Mouse (Mus musculus): ENCODE data around the gene Otulinl. TPM values are rescaled to one million over a fixed set of nuclear protein-coding genes. Genes with fewer than 3 reads are reported as not detected.

The Otulinl gene
- polyA plus RNA-seq, 1 experiment from 2014 or later, result 8.0 TPM

- no peak overlapping the region for H3K4me2 ChIP-seq (replicated peaks)
- H3K27me3 ChIP-seq, result peaks cover 30% of the 10 kb centered on the region
- peaks cover 14% of the 10 kb centered on the region for H3K4me1 ChIP-seq
- H3K36me3 ChIP-seq, result no peaks in the 10 kb centered on the region
- H3K9me3 ChIP-seq, result no peaks in the 10 kb centered on the region
- no peak overlapping the region for H3K9ac ChIP-seq (replicated peaks)
- no peak overlapping the region for H3K27ac ChIP-seq (replicated peaks)
- ATAC-seq (ENCODE audit: low FRiP score, low read depth), result no peak
- H3K4me3 ChIP-seq, result no peak overlapping the region
- WGBS, result 49% methylated on average over 9 of the region's 9 CpGs
These were observed 5.2 kb downstream of the Otulinl start for GRCm38 (mm10) chr15:27676211-27676610.

GRCm38 (mm10) chr15:27675122-27675521, 6.3 kb downstream of the Otulinl start:
- H3K27me3 ChIP-seq, result peaks cover 19% of the 10 kb centered on the region
- no peak overlapping the region for H3K4me3 ChIP-seq
- no peak overlapping the region for H3K27ac ChIP-seq (replicated peaks)
- H3K9me3 ChIP-seq, result no peaks in the 10 kb centered on the region
- no peak for ATAC-seq (ENCODE audit: low FRiP score, low read depth)
- H3K4me1 ChIP-seq, result peaks cover 14% of the 10 kb centered on the region
- H3K4me2 ChIP-seq (replicated peaks), result no peak overlapping the region
- H3K36me3 ChIP-seq, result no peaks in the 10 kb centered on the region
- 89% methylated on average over 7 of the region's 7 CpGs for WGBS
- no peak overlapping the region for H3K9ac ChIP-seq (replicated peaks)

- no peak for ATAC-seq (ENCODE audit: low FRiP score, low read depth)
- Histone ChIP-seq H3K4me3 (no peak overlapping the region), H3K27ac (replicated peaks) (no peak overlapping the region), H3K4me1 (peaks cover 14% of the 10 kb centered on the region), H3K27me3 (peaks cover 12% of the 10 kb centered on the region), H3K4me2 (replicated peaks) (no peak overlapping the region), H3K36me3 (no peaks in the 10 kb centered on the region), H3K9ac (replicated peaks) (no peak overlapping the region), H3K9me3 (no peaks in the 10 kb centered on the region)
- 87% methylated on average over 6 of the region's 6 CpGs for WGBS
These were observed 7.3 kb downstream of the Otulinl start for GRCm38 (mm10) chr15:27674041-27674440.

GRCm38 (mm10) chr15:27673151-27673550, 8.2 kb downstream of the Otulinl start:
- H3K27me3 ChIP-seq, result peaks cover 8% of the 10 kb centered on the region; the same call in 1 of the 2 replicates
- no peak overlapping the region for H3K9ac ChIP-seq (replicated peaks)
- ATAC-seq (ENCODE audit: low FRiP score, low read depth), result no peak
- H3K36me3 ChIP-seq, result no peaks in the 10 kb centered on the region
- WGBS, result 92% methylated on average over 6 of the region's 6 CpGs
- H3K4me1 ChIP-seq, result peaks cover 14% of the 10 kb centered on the region
- no peak overlapping the region for H3K4me2 ChIP-seq (replicated peaks)
- no peak overlapping the region for H3K27ac ChIP-seq (replicated peaks)
- no peaks in the 10 kb centered on the region for H3K9me3 ChIP-seq
- no peak overlapping the region for H3K4me3 ChIP-seq

- H3K4me2 ChIP-seq (replicated peaks), result no peak overlapping the region
- H3K4me3 ChIP-seq, result no peak overlapping the region
- no peak overlapping the region for H3K9ac ChIP-seq (replicated peaks)
- WGBS, result 44% methylated on average over 8 of the region's 8 CpGs
- peaks cover 14% of the 10 kb centered on the region for H3K4me1 ChIP-seq
- no peaks in the 10 kb centered on the region for H3K36me3 ChIP-seq
- H3K27ac ChIP-seq (replicated peaks), result no peak overlapping the region
- no peaks in the 10 kb centered on the region for H3K9me3 ChIP-seq
- no peak for ATAC-seq (ENCODE audit: low FRiP score, low read depth)
- H3K27me3 ChIP-seq, result peaks cover 4% of the 10 kb centered on the region; the same call in 1 of the 2 replicates
These were observed 9.1 kb downstream of the Otulinl start for GRCm38 (mm10) chr15:27672259-27672658.

GRCm38 (mm10) chr15:27671612-27672245, 9.7 kb downstream of the Otulinl start:
- Histone ChIP-seq H3K27me3 (peaks cover 3% of the 10 kb centered on the region; the same call in 1 of the 2 replicates), H3K9me3 (no peaks in the 10 kb centered on the region), H3K4me2 (replicated peaks) (no peak overlapping the region), H3K4me1 (peaks cover 12% of the 10 kb centered on the region), H3K27ac (replicated peaks) (no peak overlapping the region), H3K4me3 (no peak overlapping the region), H3K36me3 (no peaks in the 10 kb centered on the region), H3K9ac (replicated peaks) (no peak overlapping the region)
- ATAC-seq (ENCODE audit: low FRiP score, low read depth), result no peak
- WGBS, result 88% methylated on average over 10 of the region's 10 CpGs

GRCm38 (mm10) chr15:27670708-27671107, 10.7 kb downstream of the Otulinl start:
- WGBS, result 91% methylated on average over 8 of the region's 8 CpGs
- Histone ChIP-seq H3K36me3 (no peaks in the 10 kb centered on the region), H3K4me3 (no peak overlapping the region), H3K9ac (replicated peaks) (no peak overlapping the region), H3K27ac (replicated peaks) (no peak overlapping the region), H3K27me3 (no peaks in the 10 kb centered on the region), H3K9me3 (no peaks in the 10 kb centered on the region), H3K4me2 (replicated peaks) (no peak overlapping the region), H3K4me1 (peaks cover 4% of the 10 kb centered on the region)
- no peak for ATAC-seq (ENCODE audit: low FRiP score, low read depth)

GRCm38 (mm10) chr15:27669931-27670411, 11.4 kb downstream of the Otulinl start:
- no peak overlapping the region for H3K27ac ChIP-seq (replicated peaks)
- no peaks in the 10 kb centered on the region for H3K27me3 ChIP-seq
- H3K9me3 ChIP-seq, result no peaks in the 10 kb centered on the region
- no peak overlapping the region for H3K9ac ChIP-seq (replicated peaks)
- H3K4me2 ChIP-seq (replicated peaks), result no peak overlapping the region
- WGBS, result 86% methylated on average over 12 of the region's 12 CpGs
- no peaks in the 10 kb centered on the region for H3K36me3 ChIP-seq
- no peak overlapping the region for H3K4me3 ChIP-seq
- H3K4me1 ChIP-seq, result peaks cover 10% of the 10 kb centered on the region
- ATAC-seq (ENCODE audit: low FRiP score, low read depth), result no peak

- no peak overlapping the region for H3K9ac ChIP-seq (replicated peaks)
- no peak overlapping the region for H3K4me2 ChIP-seq (replicated peaks)
- peaks cover 10% of the 10 kb centered on the region for H3K4me1 ChIP-seq
- H3K4me3 ChIP-seq, result no peak overlapping the region
- H3K9me3 ChIP-seq, result no peaks in the 10 kb centered on the region
- ATAC-seq (ENCODE audit: low FRiP score, low read depth), result no peak
- no peaks in the 10 kb centered on the region for H3K36me3 ChIP-seq
- H3K27me3 ChIP-seq, result no peaks in the 10 kb centered on the region
- 86% methylated on average over 4 of the region's 4 CpGs for WGBS
- no peak overlapping the region for H3K27ac ChIP-seq (replicated peaks)
These were observed 12.1 kb downstream of the Otulinl start for GRCm38 (mm10) chr15:27669276-27669675.

GRCm38 (mm10) chr15:27668557-27668956, 12.8 kb downstream of the Otulinl start:
- H3K36me3 ChIP-seq, result no peaks in the 10 kb centered on the region
- no peak overlapping the region for H3K9ac ChIP-seq (replicated peaks)
- no peak overlapping the region for H3K4me2 ChIP-seq (replicated peaks)
- no peak for ATAC-seq (ENCODE audit: low FRiP score, low read depth)
- no peak overlapping the region for H3K27ac ChIP-seq (replicated peaks)
- H3K27me3 ChIP-seq, result no peaks in the 10 kb centered on the region
- no peaks in the 10 kb centered on the region for H3K9me3 ChIP-seq
- H3K4me3 ChIP-seq, result no peak overlapping the region
- peaks cover 10% of the 10 kb centered on the region for H3K4me1 ChIP-seq
- 93% methylated on average over 7 of the region's 7 CpGs for WGBS

GRCm38 (mm10) chr15:27668001-27668461, 13.3 kb downstream of the Otulinl start:
- H3K27ac ChIP-seq (replicated peaks), result no peak overlapping the region
- whole genome bisulfite sequencing, result 71% methylated on average over 9 of the region's 9 CpGs

GRCm38 (mm10) chr15:27666911-27667539, 14.4 kb downstream of the Otulinl start:
- ATAC-seq (ENCODE audit: low FRiP score, low read depth), result no peak
- H3K9ac ChIP-seq (replicated peaks), result no peak overlapping the region
- H3K27ac ChIP-seq (replicated peaks), result no peak overlapping the region
- H3K36me3 ChIP-seq, result no peaks in the 10 kb centered on the region
- H3K4me2 ChIP-seq (replicated peaks), result no peak overlapping the region
- no peaks in the 10 kb centered on the region for H3K9me3 ChIP-seq
- H3K4me1 ChIP-seq, result peaks cover 6% of the 10 kb centered on the region; the same call in 1 of the 2 replicates
- WGBS, result 67% methylated on average over 9 of the region's 9 CpGs
- no peak overlapping the region for H3K4me3 ChIP-seq
- no peaks in the 10 kb centered on the region for H3K27me3 ChIP-seq

More at GRCm38 (mm10) chr15:27668001-27668461, 13.3 kb downstream of the Otulinl start:
- H3K4me1 ChIP-seq, result peaks cover 10% of the 10 kb centered on the region
- H3K4me2 ChIP-seq (replicated peaks), result no peak overlapping the region
- ATAC-seq (ENCODE audit: low FRiP score, low read depth), result no peak
- H3K9me3 ChIP-seq, result no peaks in the 10 kb centered on the region
- no peaks in the 10 kb centered on the region for H3K27me3 ChIP-seq
- no peak overlapping the region for H3K4me3 ChIP-seq
- no peak overlapping the region for H3K9ac ChIP-seq (replicated peaks)
- no peaks in the 10 kb centered on the region for H3K36me3 ChIP-seq

Measured in midbrain, embryonic 12.5 days (tissue).